Mouse (Mus musculus) midbrain, embryonic 12.5 days (tissue): ENCODE results near the gene Prlh. TPM values are rescaled to one million over a fixed set of nuclear protein-coding genes. Genes with fewer than 3 reads are reported as not detected.
A peak's percentile ranks its signal among the peaks of the same experiment; 100 is the strongest.

Source experiments
- ATAC-seq: fragments of 200-750 bp; cut with Nextera tagmentation; 2 replicates; pipeline ENCODE4 v1.8.0; 2017; ENCODE audit warnings: low read depth, moderate TSS enrichment, moderate library complexity; ENCODE audit not compliant: low FRiP score
- H3K27ac ChIP-seq: fragments of 300-500 bp; sonication (generic); replicated peaks from 2 replicates; pipeline ENCODE4 v1.5.1; 2016; ENCODE audit warnings: mild to moderate bottlenecking
- H3K27me3 ChIP-seq: fragments of 300-500 bp; sonication (generic); 2 replicates; pipeline ENCODE4 v1.6.1; 2016; ENCODE audit warnings: mild to moderate bottlenecking
- H3K36me3 ChIP-seq: fragments of 300-500 bp; sonication (generic); 2 replicates; pipeline ENCODE4 v1.6.1; 2016
- H3K4me1 ChIP-seq: fragments of 300-500 bp; sonication (generic); 2 replicates; pipeline ENCODE4 v1.6.1; 2016
- H3K4me2 ChIP-seq: fragments of 300-500 bp; sonication (generic); replicated peaks from 2 replicates; pipeline ENCODE4 v1.6.1; 2016; ENCODE audit warnings: mild to moderate bottlenecking, moderate library complexity
- H3K4me3 ChIP-seq: fragments of 300-500 bp; sonication (generic); 2 replicates; pipeline ENCODE4 v1.5.1; 2016; ENCODE audit warnings: mild to moderate bottlenecking
- H3K9ac ChIP-seq: fragments of 300-500 bp; sonication (generic); replicated peaks from 2 replicates; pipeline ENCODE4 v1.6.1; 2016; ENCODE audit warnings: mild to moderate bottlenecking, moderate library complexity
- H3K9me3 ChIP-seq: fragments of 300-500 bp; sonication (generic); 2 replicates; pipeline ENCODE4 v1.6.1; 2016; ENCODE audit warnings: mild to moderate bottlenecking
- WGBS: fragments of 180-500 bp; shearing (Covaris S2); methylation state at CpG from one replicate; pipeline ENCODE4 v1.1.7; 2016; 5-methylcytosine and 5-hydroxymethylcytosine counted together
- polyA plus RNA-seq: library from polyadenylated mRNA; unstranded; fragments of >200 nt; fragmentation: Nextera tagmentation; extraction: Ambion mirVana; gene quantifications from 2 replicates; pipeline ENCODE4 v1.2.1, GENCODE M21; 2016

Gene Prlh
- polyA plus RNA-seq, 1 experiment from 2014 or later: not detected

GRCm38 (mm10) chr1:90956245-90957096 lies 3.6 kb downstream of the Prlh start:
- no peak overlapping the region for H3K27ac ChIP-seq
- no peaks in the 10 kb centered on the region for H3K9me3 ChIP-seq
- H3K36me3 ChIP-seq: no peaks in the 10 kb centered on the region
- WGBS: 37% methylated on average over 7 of the region's 7 CpGs
- no peaks in the 10 kb centered on the region for H3K4me1 ChIP-seq
- H3K4me3 ChIP-seq: no peak overlapping the region
- H3K4me2 ChIP-seq: no peak overlapping the region
- no peak overlapping the region for H3K9ac ChIP-seq
- peaks cover 5% of the 10 kb centered on the region for H3K27me3 ChIP-seq
- 0 out of 2 replicates have a peak, but pooled peaks have one; percentile 52 for ATAC-seq

- Histone ChIP-seq H3K27ac (no peak overlapping the region), H3K27me3 (peaks cover 15% of the 10 kb centered on the region), H3K36me3 (no peaks in the 10 kb centered on the region), H3K4me3 (no peak overlapping the region), H3K4me2 (no peak overlapping the region), H3K9ac (no peak overlapping the region), H3K4me1 (peaks cover 5% of the 10 kb centered on the region), H3K9me3 (no peaks in the 10 kb centered on the region)
- no peak for ATAC-seq
- WGBS: 46% methylated on average over 4 of the region's 4 CpGs
These were observed 9.6 kb downstream of the Prlh start for GRCm38 (mm10) chr1:90962526-90962925.

GRCm38 (mm10) chr1:90962994-90963393 lies 10.1 kb downstream of the Prlh start:
- no peak for ATAC-seq
- H3K9ac ChIP-seq: no peak overlapping the region; the same call in 1 of the 2 replicates
- no peaks in the 10 kb centered on the region for H3K9me3 ChIP-seq
- H3K4me3 ChIP-seq: no peak overlapping the region
- H3K27me3 ChIP-seq: peaks cover 15% of the 10 kb centered on the region
- 36% methylated on average over 3 of the region's 3 CpGs for WGBS
- no peak overlapping the region for H3K27ac ChIP-seq
- no peak overlapping the region for H3K4me2 ChIP-seq
- H3K36me3 ChIP-seq: no peaks in the 10 kb centered on the region
- H3K4me1 ChIP-seq: peaks cover 5% of the 10 kb centered on the region

GRCm38 (mm10) chr1:90967583-90967982 lies 14.7 kb downstream of the Prlh start:
- Histone ChIP-seq H3K4me3 (no peak overlapping the region), H3K9me3 (no peaks in the 10 kb centered on the region), H3K4me1 (peaks cover 5% of the 10 kb centered on the region), H3K27ac (no peak overlapping the region), H3K9ac (no peak overlapping the region), H3K4me2 (no peak overlapping the region), H3K27me3 (peaks cover 29% of the 10 kb centered on the region), H3K36me3 (no peaks in the 10 kb centered on the region)
- no peak for ATAC-seq
- WGBS: 83% methylated on average over 7 of the region's 7 CpGs

GRCm38 (mm10) chr1:90968649-90969048 lies 15.7 kb downstream of the Prlh start:
- Histone ChIP-seq H3K36me3 (no peaks in the 10 kb centered on the region), H3K4me2 (no peak overlapping the region), H3K9ac (no peak overlapping the region), H3K27me3 (peaks cover 33% of the 10 kb centered on the region), H3K27ac (no peak overlapping the region), H3K9me3 (no peaks in the 10 kb centered on the region), H3K4me3 (no peak overlapping the region), H3K4me1 (peaks cover 7% of the 10 kb centered on the region)
- no peak for ATAC-seq
- WGBS: 84% methylated on average over 4 of the region's 4 CpGs

DNA sequence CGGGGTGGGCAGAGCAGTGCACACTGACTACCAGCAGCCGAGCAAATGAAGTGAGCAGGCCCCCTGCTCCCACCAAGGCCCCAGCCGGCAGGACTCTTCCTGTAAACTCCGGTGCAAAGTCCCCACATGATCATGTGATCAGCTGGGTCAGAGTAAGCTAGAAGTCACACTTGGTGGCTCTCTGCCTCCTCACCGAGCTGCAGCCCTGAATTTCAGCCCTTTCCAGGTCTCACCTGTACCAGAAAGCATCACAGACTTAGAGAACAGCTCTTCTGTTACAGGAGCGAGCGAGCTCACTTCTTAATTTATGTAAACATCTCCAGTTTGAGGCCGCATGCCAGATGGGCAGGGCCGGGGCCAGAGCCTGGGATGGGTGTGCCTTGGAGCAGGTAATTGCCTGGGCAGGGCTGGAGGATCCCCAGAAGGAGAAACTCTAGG lies 16.5 kb downstream of the Prlh start, which contains the start of gene Rab17:
Gene Rab17, minus strand, starts transcription at position 315 of the 438 bp plus-strand sequence.
- Histone ChIP-seq H3K27me3 (peaks cover 33% of the 10 kb centered on the region), H3K9me3 (no peaks in the 10 kb centered on the region), H3K27ac (no peak within 1 kb of the TSS), H3K36me3 (no peaks in the 10 kb centered on the region), H3K9ac (no peak within 1 kb of the TSS), H3K4me3 (no peak within 1 kb of the TSS), H3K4me1 (peaks cover 13% of the 10 kb centered on the region), H3K4me2 (no peak within 1 kb of the TSS)
- WGBS: 44% methylated on average over 9 of the region's 9 CpGs
- ATAC-seq: no peak

DNA sequence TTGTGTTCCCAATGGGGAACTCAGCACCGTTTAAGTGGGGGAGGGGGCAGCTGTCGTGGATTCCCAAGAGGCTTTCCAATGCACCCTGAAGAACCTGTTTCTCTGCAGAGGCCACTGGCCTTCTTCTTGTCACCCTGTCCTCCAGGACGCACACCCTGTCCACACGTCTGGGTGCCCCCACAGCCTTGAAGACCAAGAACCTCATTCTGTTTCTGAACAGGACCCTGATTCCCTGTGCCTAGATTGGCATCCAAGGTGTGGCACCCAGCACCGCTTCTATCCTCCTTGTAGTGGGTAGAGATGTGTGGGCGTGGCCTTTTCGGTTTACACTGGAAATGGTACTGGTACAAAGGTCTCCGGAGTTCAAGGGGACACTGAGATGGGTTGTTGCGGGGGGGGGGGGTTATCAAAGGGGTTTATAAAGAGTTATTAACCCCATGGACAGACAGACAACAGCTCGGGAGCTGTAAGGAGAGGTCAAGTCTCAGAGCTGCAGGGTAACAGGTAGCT lies 17.0 kb downstream of the Prlh start:
- WGBS: 77% methylated on average over 10 of the region's 10 CpGs
- no peaks in the 10 kb centered on the region for H3K9me3 ChIP-seq
- H3K4me3 ChIP-seq: no peak overlapping the region
- no peak overlapping the region for H3K9ac ChIP-seq
- peaks cover 33% of the 10 kb centered on the region for H3K27me3 ChIP-seq
- ATAC-seq: no peak
- H3K27ac ChIP-seq: no peak overlapping the region
- H3K36me3 ChIP-seq: no peaks in the 10 kb centered on the region
- H3K4me1 ChIP-seq: peaks cover 18% of the 10 kb centered on the region
- H3K4me2 ChIP-seq: no peak overlapping the region

- ATAC-seq: peak; percentile 50
- 19% methylated on average over 9 of the region's 9 CpGs for WGBS
- Histone ChIP-seq H3K36me3 (no peaks in the 10 kb centered on the region), H3K4me1 (peaks cover 32% of the 10 kb centered on the region), H3K9me3 (no peaks in the 10 kb centered on the region), H3K27ac (no peak overlapping the region), H3K27me3 (peaks cover 33% of the 10 kb centered on the region), H3K4me3 (no peak overlapping the region), H3K9ac (0 out of 2 replicates have a peak overlapping the region, but pooled peaks have one; percentile 15), H3K4me2 (no peak overlapping the region)
These were observed 20.1 kb downstream of the Prlh start for GRCm38 (mm10) chr1:90972911-90973573.

- H3K9ac ChIP-seq: no peak overlapping the region
- 81% methylated on average over 2 of the region's 2 CpGs for WGBS
- ATAC-seq: peak; percentile 27; the same call in 1 of the 2 replicates
- H3K4me1 ChIP-seq: peaks cover 32% of the 10 kb centered on the region
- H3K4me3 ChIP-seq: no peak overlapping the region
- peaks cover 33% of the 10 kb centered on the region for H3K27me3 ChIP-seq
- H3K4me2 ChIP-seq: no peak overlapping the region
- H3K36me3 ChIP-seq: no peaks in the 10 kb centered on the region
- H3K27ac ChIP-seq: no peak overlapping the region
- no peaks in the 10 kb centered on the region for H3K9me3 ChIP-seq
These were observed 20.6 kb downstream of the Prlh start for GRCm38 (mm10) chr1:90973574-90973911.

DNA sequence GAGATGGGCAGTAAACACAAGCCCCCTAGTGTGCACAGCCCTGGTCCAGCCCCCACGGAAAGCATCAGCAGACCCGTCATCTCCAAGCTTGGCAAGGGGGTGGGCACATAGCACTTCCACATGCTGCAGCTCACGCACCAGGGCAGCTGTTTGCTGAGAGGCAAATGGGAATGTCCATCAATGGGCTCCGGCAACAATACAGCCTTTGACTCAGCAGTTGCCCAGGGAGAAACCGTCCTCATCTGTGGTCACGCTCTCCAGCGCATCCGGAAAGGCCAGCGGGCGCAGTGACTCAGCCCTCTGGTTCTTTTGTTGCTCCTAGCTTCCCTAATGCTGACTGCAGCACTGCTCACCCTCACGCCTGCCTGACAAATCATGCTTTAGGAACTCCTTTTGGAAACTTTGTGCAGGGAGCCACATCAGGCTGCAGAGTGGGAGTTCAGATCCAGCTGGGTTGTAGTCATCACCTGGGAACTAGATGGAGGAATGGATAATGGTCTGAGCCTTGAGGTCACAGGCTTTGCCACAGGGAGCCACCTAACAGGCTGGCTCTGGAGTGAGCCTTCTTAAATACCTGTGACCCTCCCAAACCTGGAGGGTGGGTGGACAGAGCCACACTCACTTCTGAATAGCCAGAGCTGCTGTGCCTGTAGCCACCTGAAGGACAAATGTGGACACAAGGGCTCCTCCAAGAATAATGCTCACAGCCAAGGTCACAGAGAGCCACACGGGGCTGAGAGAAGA lies 22.2 kb downstream of the Prlh start:
- Histone ChIP-seq H3K36me3 (no peaks in the 10 kb centered on the region), H3K4me2 (peak overlapping the region; percentile 37), H3K27me3 (peaks cover 28% of the 10 kb centered on the region), H3K9ac (no peak overlapping the region), H3K4me1 (peaks cover 32% of the 10 kb centered on the region), H3K9me3 (no peaks in the 10 kb centered on the region), H3K4me3 (no peak overlapping the region), H3K27ac (peak overlapping the region; percentile 36)
- 10% methylated on average over 12 of the region's 12 CpGs for WGBS
- ATAC-seq: peak; percentile 88

DNA sequence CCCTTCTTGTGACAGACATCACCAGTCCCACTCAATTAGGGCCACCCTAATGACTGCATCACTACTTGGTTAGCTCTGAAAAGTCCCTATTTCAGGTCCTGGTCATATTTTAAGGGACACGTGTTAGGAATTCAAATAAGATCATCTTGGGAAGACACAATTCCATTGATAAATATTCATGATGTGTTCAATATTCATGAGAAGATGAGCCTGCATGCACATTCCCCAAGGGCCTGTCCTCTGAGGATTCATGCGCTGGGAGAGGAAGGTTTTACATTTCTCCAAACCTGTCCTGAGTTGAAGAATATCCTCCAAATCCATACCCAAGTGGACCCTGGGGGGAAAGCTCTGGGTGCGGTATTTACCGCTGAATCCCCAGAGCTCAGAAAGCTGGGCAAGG lies 23.1 kb downstream of the Prlh start:
- Histone ChIP-seq H3K4me2 (no peak overlapping the region), H3K9me3 (no peaks in the 10 kb centered on the region), H3K4me3 (no peak overlapping the region), H3K9ac (no peak overlapping the region), H3K4me1 (peaks cover 32% of the 10 kb centered on the region), H3K27me3 (peaks cover 23% of the 10 kb centered on the region), H3K27ac (peak overlapping the region; percentile 36), H3K36me3 (no peaks in the 10 kb centered on the region)
- no peak for ATAC-seq
- WGBS: 57% methylated on average over 4 of the region's 4 CpGs
